10 mouse cellular contexts compared by ENCODE assay signal in genomic region chr11:88515736-88516583, GRCm38 (mm10).
A peak's percentile ranks its signal among the peaks of the same experiment; 100 is the strongest.
DNase-seq lines count a peak whose midpoint lies in the region; ATAC-seq lines count a peak whose summit lies in the region.
"Had no signal": no experiment of that assay in that cellular context is flagged by ENCODE, and none has a peak within 500 bp of the region (broad histone marks: within the 10 kb centered on the region; RNA-seq: fewer than 3 reads in every experiment).

No protein-coding gene starts in this region.

- DNase-seq in adrenal gland, adult (ENCODE audit: inconsistent age in 2 of 2, low spot score in 1 of 2): peak; percentile 73 to 85
- no peak for DNase-seq in adrenal gland, postnatal 4 days (ENCODE audit: low spot score in 2 of 2)
- DNase-seq in kidney, adult 18-20 months: peak; percentile 39
- no peak for DNase-seq in kidney, postnatal 10 days
- DNase-seq in midbrain, embryonic 11.5 days (ENCODE audit: low spot score, missing footprints): no peak
- DNase-seq in left cerebral cortex, adult 8-10 months (ENCODE audit: low spot score in 2 of 2): no peak
- DNase-seq in gastrocnemius, adult 18-20 months (ENCODE audit: low spot score): no peak
- DNase-seq: gastrocnemius, postnatal 14 days; lung, postnatal 4 days had no signal

- no peaks in the 10 kb centered on the region for H3K36me3 ChIP-seq in embryonic facial prominence, embryonic 15.5 days
- no peaks in the 10 kb centered on the region for H3K36me3 ChIP-seq in midbrain, embryonic 11.5 days (ENCODE audit: control insufficient read depth, insufficient read depth, low read length)

- H3K9me3 ChIP-seq in embryonic facial prominence, embryonic 15.5 days (replicated peaks): no peaks in the 10 kb centered on the region
- H3K9me3 ChIP-seq in midbrain, embryonic 11.5 days (ENCODE audit: control insufficient read depth, low read length): no peaks in the 10 kb centered on the region

- ATAC-seq in embryonic facial prominence, embryonic 15.5 days (ENCODE audit: insufficient number of reproducible peaks, low FRiP score, low TSS enrichment, low read depth): no peak
- no peak for ATAC-seq in midbrain, embryonic 11.5 days (ENCODE audit: low FRiP score)

- H3K27ac ChIP-seq in embryonic facial prominence, embryonic 15.5 days (replicated peaks): 0 out of 2 replicates have a peak overlapping the region, but pooled peaks have one; percentile 8
- peak overlapping the region; percentile 68 for H3K27ac ChIP-seq in midbrain, embryonic 11.5 days (ENCODE audit: low read depth, low read length)

- H3K4me1 ChIP-seq in embryonic facial prominence, embryonic 15.5 days: peaks cover 37% of the 10 kb centered on the region
- H3K4me1 ChIP-seq in midbrain, embryonic 11.5 days (ENCODE audit: control insufficient read depth, insufficient read depth, low read length): peaks cover 59% of the 10 kb centered on the region

- no peaks in the 10 kb centered on the region for H3K27me3 ChIP-seq in embryonic facial prominence, embryonic 15.5 days
- no peaks in the 10 kb centered on the region for H3K27me3 ChIP-seq in midbrain, embryonic 11.5 days (ENCODE audit: control insufficient read depth, insufficient read depth, low read length)

- no peak overlapping the region for H3K9ac ChIP-seq in embryonic facial prominence, embryonic 15.5 days
- H3K9ac ChIP-seq in midbrain, embryonic 11.5 days (ENCODE audit: low read length): no peak overlapping the region; the same call in 1 of the 2 replicates

- H3K4me2 ChIP-seq in embryonic facial prominence, embryonic 15.5 days (replicated peaks): no peak overlapping the region
- no peak overlapping the region for H3K4me2 ChIP-seq in midbrain, embryonic 11.5 days

- 58% methylated on average over 6 of the region's 6 CpGs for WGBS in embryonic facial prominence, embryonic 15.5 days
- WGBS in midbrain, embryonic 11.5 days: 53% methylated on average over 6 of the region's 6 CpGs

- no peak overlapping the region for H3K4me3 ChIP-seq in embryonic facial prominence, embryonic 15.5 days (replicated peaks)
- no peak overlapping the region for H3K4me3 ChIP-seq in midbrain, embryonic 11.5 days (ENCODE audit: low read depth, low read length)

Comparison
In these comparisons a context has a peak if more than half of its experiments do, and no peak if none do; other contexts are left out.
1. DNase-seq: peak in adrenal gland, adult (2 of 2) and kidney, adult 18-20 months (single experiment); none in adrenal gland, postnatal 4 days (0 of 2), kidney, postnatal 10 days (single experiment), midbrain, embryonic 11.5 days (single experiment), left cerebral cortex, adult 8-10 months (0 of 2) and gastrocnemius, adult 18-20 months (single experiment).